Mouse (Mus musculus): Measurements from ENCODE around the gene Sema7a.

The Sema7a gene

GRCm38 (mm10) chr9:58009588-58009987 is 69.7 kb downstream of the Sema7a start:
- DNase-seq (ENCODE audit: low read depth in 1 of 2, low spot score in 2 of 2) = no peak

- no peak for DNase-seq (ENCODE audit: low read depth in 1 of 2, low spot score in 2 of 2)
Measured at GRCm38 (mm10) chr9:58011027-58011426, 71.1 kb downstream of the Sema7a start.

- DNase-seq (ENCODE audit: low read depth in 1 of 2, low spot score in 2 of 2) = no peak
Measured at GRCm38 (mm10) chr9:58011552-58011951, 71.6 kb downstream of the Sema7a start.
